Mouse (Mus musculus) urinary bladder, adult 18-20 months (tissue): ENCODE results near the gene Snw1.
A peak's percentile ranks its signal among the peaks of the same experiment; 100 is the strongest.
"Not testable (repeated sequence)": the region's sequence is repeated elsewhere in the genome, so short reads cannot be mapped to it uniquely, and the experiment has no call there.

Experiments used
- DNase-seq, 2 experiments: peaks; one replicate each; pipeline ENCODE4 v3.0.0; 2022; ENCODE audit warnings: low spot score in 2 of 2, mixed read lengths in 2 of 2

Gene Snw1

GRCm38 (mm10) chr12:87471964-87472786, at the start of gene Snw1:
Snw1 (minus strand) TSS chr12:87472274.
- DNase-seq = peak; percentile 84 to 92

DNA sequence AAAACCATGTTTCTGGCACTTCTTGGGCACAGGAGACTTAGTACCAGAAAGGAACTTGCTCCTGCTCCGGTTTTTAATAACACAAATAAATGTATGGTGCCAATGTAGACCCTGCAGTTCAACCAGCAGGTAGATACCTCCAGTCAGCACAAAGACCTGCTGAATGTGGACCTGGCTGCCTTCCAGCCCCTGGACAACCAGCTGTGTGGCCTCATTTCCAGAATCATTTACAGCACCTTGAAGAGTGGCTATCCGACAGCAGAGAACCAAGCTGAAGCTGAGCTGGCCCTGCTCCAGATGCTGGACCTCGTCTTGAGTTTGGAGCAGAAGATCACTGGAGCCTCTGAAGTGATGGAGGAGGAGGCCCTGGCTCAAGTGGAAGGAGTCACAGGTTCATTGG, 47.5 kb upstream of the Snw1 start:
- not testable (repeated sequence) for DNase-seq

DNA sequence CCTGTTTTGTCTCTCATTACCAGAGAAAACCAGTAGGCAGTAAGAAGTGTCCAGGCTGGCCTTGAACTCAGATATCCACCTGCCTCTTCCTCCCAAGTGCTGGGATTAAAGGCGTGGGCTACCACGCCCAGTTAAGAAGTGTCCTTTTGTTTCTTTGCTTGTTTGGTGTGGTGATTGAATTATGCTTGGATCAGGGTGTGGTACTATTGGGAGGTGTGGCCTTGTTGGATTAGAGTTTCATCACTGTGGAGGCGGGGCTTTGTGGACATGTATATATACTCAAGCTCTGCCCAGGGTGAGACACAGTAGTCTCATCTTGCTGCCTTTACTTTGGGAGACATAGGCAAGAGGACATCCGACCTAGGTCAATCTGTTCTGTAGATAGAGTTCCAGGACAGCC, 41.9 kb upstream of the Snw1 start, which contains the start of gene Gm8300:
Gene Gm8300 (plus strand): TSS at position 301 of the 400 bp plus-strand sequence.
- DNase-seq = not testable (repeated sequence)

- DNase-seq = not testable (repeated sequence)
Measured at GRCm38 (mm10) chr12:87494421-87494820, 22.3 kb upstream of the Snw1 start, which contains the start of gene Gm5788. Gm5788 (plus strand) TSS chr12:87494721.

DNA sequence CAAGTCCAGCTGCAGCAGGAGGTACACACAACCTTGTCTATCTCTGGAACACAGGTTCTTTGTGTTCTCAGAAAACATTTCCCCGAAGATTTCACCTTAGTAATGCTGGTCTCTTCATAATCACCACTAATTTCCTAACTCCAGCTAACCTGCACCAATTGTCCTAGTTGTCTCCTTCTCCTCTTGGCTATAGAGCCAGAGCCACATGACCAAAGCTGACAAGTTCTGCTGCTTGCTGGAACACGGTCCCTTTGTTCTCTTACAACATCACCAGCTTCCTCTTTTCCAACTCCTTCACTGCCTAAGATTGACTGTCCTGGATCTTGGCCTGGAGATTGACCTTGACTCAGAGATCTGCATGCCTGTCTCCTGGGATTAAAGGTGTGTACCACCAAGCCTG, 16.6 kb upstream of the Snw1 start:
- not testable (repeated sequence) for DNase-seq

- DNase-seq = not testable (repeated sequence)
Measured at GRCm38 (mm10) chr12:87482482-87482881, 10.4 kb upstream of the Snw1 start.

GRCm38 (mm10) chr12:87474756-87475155, 2.7 kb upstream of the Snw1 start:
- no peak for DNase-seq

DNA sequence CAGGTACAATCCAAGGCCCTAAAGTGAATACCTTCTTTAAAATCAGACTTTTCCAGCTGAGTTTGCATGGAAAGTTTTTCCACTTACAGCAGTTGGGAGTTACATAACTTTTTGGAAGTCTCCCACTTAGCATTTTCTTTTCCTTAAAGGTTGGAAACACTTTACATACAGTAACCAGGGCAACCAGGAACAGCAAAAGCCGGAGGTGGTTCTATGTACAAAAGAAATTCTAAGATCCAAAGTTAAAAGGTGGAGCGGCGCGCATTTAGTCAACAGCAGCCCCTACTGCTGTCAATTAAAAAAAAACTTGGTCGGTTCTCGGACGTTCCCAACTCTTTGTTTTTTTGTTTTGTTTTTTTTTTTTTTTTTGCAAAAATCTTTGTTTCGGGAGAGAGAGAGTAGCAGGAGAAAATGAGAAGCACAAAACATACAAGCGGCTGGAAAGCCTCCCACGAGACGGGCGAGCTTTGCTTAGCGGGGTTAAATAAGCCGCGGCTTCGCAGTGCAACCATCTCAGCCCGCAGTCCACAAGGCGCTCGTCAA, 582 bp downstream of the Snw1 start:
- no peak for DNase-seq

DNA sequence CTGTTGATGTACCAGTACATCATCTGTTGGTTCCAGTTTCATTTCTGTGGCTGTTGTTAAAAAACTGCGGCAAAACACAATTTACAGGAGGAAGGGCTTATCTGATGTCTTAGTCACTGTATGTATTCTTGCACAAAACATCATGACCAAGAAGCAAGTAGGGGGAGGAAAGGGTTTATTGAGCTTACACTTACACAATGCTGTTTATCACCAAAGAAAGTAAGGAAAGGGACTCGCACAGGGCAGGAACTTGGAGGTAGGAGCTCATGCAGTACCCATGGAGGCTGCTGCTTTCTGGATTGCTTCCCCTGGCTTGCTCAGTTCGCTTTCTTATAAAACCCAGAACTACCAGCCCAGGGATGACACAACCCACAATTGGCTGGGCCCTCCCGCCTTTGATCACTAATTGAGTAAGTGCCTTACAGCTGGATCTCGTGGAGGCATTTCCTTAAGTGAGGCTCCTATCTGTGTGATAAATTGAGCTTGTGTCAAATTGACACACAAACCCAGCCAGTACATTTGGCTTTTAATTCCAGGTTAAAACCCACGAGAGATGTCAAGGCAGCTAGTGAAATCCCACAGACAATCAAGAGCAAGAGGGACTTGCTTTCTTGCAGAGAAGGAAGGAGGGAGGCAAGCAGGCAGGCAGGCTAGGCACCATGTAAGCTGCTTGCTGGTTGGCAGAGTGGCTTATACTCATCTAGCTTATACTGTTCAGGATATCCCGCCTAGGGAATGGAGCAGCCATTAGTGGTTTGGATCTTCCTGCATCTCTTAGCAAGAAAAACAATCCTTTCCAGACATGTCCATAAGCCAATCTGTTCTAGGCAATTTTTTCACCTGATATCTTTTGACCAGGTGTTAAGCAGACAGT, 1.6 kb downstream of the Snw1 start:
- DNase-seq = no peak

- no peak for DNase-seq
Measured at GRCm38 (mm10) chr12:87464678-87465297, 7.3 kb downstream of the Snw1 start.

GRCm38 (mm10) chr12:87449456-87449855, 22.6 kb downstream of the Snw1 start:
- no peak for DNase-seq

GRCm38 (mm10) chr12:87444211-87444610, 27.9 kb downstream of the Snw1 start:
- DNase-seq = no peak

GRCm38 (mm10) chr12:87443700-87444122, 28.4 kb downstream of the Snw1 start, which contains the start of the genes Slirp and Alkbh1:
Slirp (plus strand) TSS chr12:87443896.
Alkbh1 (minus strand) TSS chr12:87444017.
- peak; percentile 83 to 85 for DNase-seq

DNA sequence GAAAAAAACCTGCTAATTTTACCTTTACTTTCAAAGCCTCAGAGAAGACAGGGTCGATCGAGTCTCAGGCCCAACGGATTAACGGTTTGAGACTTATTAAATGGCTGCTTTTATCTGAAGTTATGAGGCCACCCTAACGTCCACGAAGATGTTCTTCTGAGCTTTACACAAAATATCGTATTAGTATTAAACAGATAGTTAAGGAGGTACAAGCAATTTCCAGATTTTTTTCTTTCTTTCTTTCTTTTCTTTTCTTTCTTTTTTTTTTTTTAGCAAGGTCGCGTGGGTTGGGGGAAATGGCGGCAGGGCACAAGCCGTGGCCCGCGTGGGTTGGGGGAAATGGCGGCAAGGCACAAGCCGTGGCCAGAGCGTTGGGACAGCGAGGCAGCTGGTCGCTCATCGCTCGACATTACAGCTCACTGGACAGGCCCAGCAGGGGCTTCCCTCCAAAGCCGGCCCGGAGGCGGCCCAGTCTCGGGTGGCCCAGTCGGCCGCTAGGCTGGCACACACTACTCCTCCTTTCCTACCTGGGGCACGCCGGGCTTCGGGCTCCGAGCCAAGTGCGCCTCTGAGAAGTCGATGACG, 28.9 kb downstream of the Snw1 start:
- DNase-seq = no peak

DNA sequence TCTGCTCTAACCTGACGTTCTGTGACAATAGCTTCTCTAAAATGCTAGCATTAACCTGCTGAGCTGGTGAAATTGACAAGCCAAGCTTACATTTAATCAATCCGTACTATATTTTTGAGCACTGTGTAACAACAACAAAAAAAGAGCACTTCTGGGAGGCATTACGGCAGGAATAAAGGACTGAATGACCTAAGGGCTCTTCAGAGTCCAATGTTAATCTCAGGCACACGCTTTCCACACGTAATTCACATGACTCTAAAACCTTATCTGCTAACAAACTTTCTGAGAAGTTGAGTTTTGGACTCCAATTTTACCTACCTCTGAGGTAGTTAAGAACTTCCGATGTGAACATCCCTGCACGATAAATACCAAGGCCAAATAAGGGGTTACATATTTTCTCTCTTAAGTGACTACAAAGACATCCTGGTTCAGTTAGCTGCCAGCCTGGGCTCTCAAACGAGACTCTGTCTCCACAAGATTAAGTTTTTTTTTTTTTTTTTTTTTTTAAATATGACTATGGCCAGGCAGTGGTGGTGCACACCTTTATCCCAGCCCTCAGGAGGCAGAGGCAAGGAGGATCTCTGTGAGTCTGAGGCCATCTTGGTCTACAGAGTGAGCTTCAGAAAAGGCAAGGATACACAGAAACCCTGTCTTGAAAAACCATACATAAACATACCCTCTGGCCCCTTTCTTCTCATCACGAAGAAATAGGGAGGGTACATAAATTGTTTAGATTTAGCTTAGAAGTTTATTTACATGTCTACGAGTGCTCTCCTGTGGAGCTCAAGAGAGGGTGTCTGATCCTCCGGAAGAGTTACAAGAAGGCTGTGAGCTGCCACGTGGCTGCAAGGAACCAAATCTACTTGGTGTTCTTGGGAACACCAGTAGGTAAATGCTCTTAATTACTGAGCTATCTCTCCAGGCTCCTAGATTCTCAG, 29.6 kb downstream of the Snw1 start:
- no peak for DNase-seq

GRCm38 (mm10) chr12:87428885-87429284, 43.2 kb downstream of the Snw1 start:
- no peak for DNase-seq

DNA sequence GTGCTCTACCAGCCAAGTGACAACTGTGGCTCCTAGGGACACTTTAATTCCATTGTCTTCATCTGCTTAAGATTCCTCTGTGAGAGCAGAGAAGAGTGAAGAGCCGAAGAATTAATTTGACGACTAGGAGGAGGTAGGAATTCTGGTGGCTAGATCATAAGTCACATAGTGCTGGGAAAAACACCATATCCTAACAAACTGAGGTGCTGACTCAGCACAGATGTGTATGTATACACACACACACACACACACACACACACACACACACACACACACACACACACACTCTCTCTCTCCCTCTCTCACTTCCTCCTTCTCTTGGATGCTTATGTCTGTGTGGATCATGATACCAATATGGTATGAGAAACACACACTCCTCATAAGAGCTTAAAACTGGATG, 43.8 kb downstream of the Snw1 start:
- no peak for DNase-seq

GRCm38 (mm10) chr12:87426354-87427031, 45.6 kb downstream of the Snw1 start:
- DNase-seq = no peak

DNA sequence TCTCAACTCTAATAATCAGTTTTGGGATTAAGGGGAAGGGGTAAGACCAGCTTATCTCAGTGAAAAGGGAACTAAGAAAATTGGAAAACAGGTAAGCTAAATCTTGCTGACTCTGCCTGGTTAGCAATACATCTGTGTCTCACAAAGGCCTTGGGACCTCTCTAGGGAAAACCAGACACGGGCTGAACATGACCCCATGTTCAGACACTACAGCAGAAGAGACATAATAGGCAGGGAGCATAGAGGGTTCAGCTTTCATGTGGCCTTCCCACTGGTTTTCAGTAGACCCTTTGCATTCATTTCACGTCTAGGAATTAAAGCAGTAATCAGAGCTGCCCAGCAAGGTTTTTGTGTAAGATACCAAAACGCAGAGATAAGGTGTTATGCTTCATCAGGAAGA, 47.6 kb downstream of the Snw1 start:
- no peak for DNase-seq
